Comparison of ENCODE assay signal across 7 mouse cellular contexts in genomic region chr8:109360904-109361303, GRCm38 (mm10).
A peak's percentile ranks its signal among the peaks of the same experiment; 100 is the strongest.
DNase-seq lines count a peak whose midpoint lies in the region; ATAC-seq and TF ChIP-seq lines count a peak whose summit lies in the region.

No protein-coding gene starts in this region.

- 0 out of 2 replicates have a peak, but pooled peaks cover 10% of the 10 kb centered on the region for H3K27me3 ChIP-seq in liver, embryonic 12.5 days (replicated peaks)
- H3K27me3 ChIP-seq in embryonic facial prominence, embryonic 11.5 days (ENCODE audit: control insufficient read depth, insufficient read depth, low read length): no peaks in the 10 kb centered on the region
- no peaks in the 10 kb centered on the region for H3K27me3 ChIP-seq in hindbrain, postnatal 0 days (ENCODE audit: insufficient read depth, low read length)
- H3K27me3 ChIP-seq in midbrain, embryonic 15.5 days (replicated peaks): no peaks in the 10 kb centered on the region

- H3K9ac ChIP-seq in liver, embryonic 12.5 days: no peak overlapping the region
- peak overlapping the region; percentile 37 for H3K9ac ChIP-seq in embryonic facial prominence, embryonic 11.5 days (replicated peaks; ENCODE audit: low read length)
- peak overlapping the region; percentile 39 for H3K9ac ChIP-seq in hindbrain, postnatal 0 days (replicated peaks; ENCODE audit: low read length)
- peak overlapping the region; percentile 46 for H3K9ac ChIP-seq in midbrain, embryonic 15.5 days

- no peaks in the 10 kb centered on the region for H3K36me3 ChIP-seq in liver, embryonic 12.5 days
- H3K36me3 ChIP-seq in embryonic facial prominence, embryonic 11.5 days (replicated peaks; ENCODE audit: control insufficient read depth, insufficient read depth, low read depth, low read length): no peaks in the 10 kb centered on the region
- H3K36me3 ChIP-seq in hindbrain, postnatal 0 days (ENCODE audit: insufficient read depth, low read length): no peaks in the 10 kb centered on the region
- no peaks in the 10 kb centered on the region for H3K36me3 ChIP-seq in midbrain, embryonic 15.5 days (replicated peaks)

- DNase-seq in liver: no peak
- peak; percentile 53 for DNase-seq in embryonic facial prominence, embryonic 11.5 days (ENCODE audit: low spot score)
- peak; percentile 64 for DNase-seq in hindbrain, postnatal 0 days (ENCODE audit: low spot score)
- DNase-seq in gastrocnemius, adult 2 months: no peak
- DNase-seq in lung, adult 2 months: no peak

- ATAC-seq in liver, embryonic 12.5 days: no peak
- 0 out of 2 replicates have a peak, but pooled peaks have one; percentile 58 for ATAC-seq in embryonic facial prominence, embryonic 11.5 days (replicated peaks; ENCODE audit: insufficient number of reproducible peaks, low FRiP score, low TSS enrichment, low read depth)
- ATAC-seq in hindbrain, postnatal 0 days: peak; percentile 43
- ATAC-seq in midbrain, embryonic 15.5 days (replicated peaks): peak; percentile 62

- no peaks in the 10 kb centered on the region for H3K4me1 ChIP-seq in liver, embryonic 12.5 days
- H3K4me1 ChIP-seq in embryonic facial prominence, embryonic 11.5 days (ENCODE audit: control insufficient read depth, insufficient read depth, low read length): peaks cover 5% of the 10 kb centered on the region; the same call in 1 of the 2 replicates
- H3K4me1 ChIP-seq in hindbrain, postnatal 0 days (ENCODE audit: insufficient read depth, low read length): peaks cover 6% of the 10 kb centered on the region
- peaks cover 39% of the 10 kb centered on the region for H3K4me1 ChIP-seq in midbrain, embryonic 15.5 days
- H3K4me1 ChIP-seq in lung, adult 2 months (ENCODE audit: control insufficient read depth, insufficient read depth, low read length): no peaks in the 10 kb centered on the region

- TF ChIP-seq CTCF in hindbrain, postnatal 0 days (IDR thresholded peaks at IDR 0.05; ENCODE audit: low read depth): no peak
- TF ChIP-seq CTCF in gastrocnemius, adult 2 months (IDR thresholded peaks at IDR 0.05): no peak
- TF ChIP-seq CTCF in lung, adult 2 months (IDR thresholded peaks at IDR 0.05; ENCODE audit: insufficient read depth, low read length): no peak

- no peak overlapping the region for H3K27ac ChIP-seq in liver, embryonic 12.5 days
- H3K27ac ChIP-seq in embryonic facial prominence, embryonic 11.5 days (replicated peaks; ENCODE audit: low read depth, low read length): no peak overlapping the region
- H3K27ac ChIP-seq in hindbrain, postnatal 0 days: peak overlapping the region; percentile 82
- H3K27ac ChIP-seq in midbrain, embryonic 15.5 days: peak overlapping the region; percentile 97
- no peak overlapping the region for H3K27ac ChIP-seq in gastrocnemius, adult 2 months

- 28% methylated on average over 16 of the region's 16 CpGs for WGBS in liver, embryonic 12.5 days (ENCODE audit: insufficient replicate concordance)
- WGBS in embryonic facial prominence, embryonic 11.5 days: 18% methylated on average over 16 of the region's 16 CpGs
- 4% methylated on average over 16 of the region's 16 CpGs for WGBS in hindbrain, postnatal 0 days
- WGBS in midbrain, embryonic 15.5 days: 2% methylated on average over 16 of the region's 16 CpGs
- WGBS in lung, adult 2 months: 15% methylated on average over 16 of the region's 16 CpGs

- H3K4me3 ChIP-seq in liver, embryonic 12.5 days: 0 out of 2 replicates have a peak overlapping the region, but pooled peaks have one; percentile 19
- H3K4me3 ChIP-seq in embryonic facial prominence, embryonic 11.5 days (ENCODE audit: low read depth, low read length): 0 out of 2 replicates have a peak overlapping the region, but pooled peaks have one; percentile 19
- H3K4me3 ChIP-seq in hindbrain, postnatal 0 days (ENCODE audit: low read length): peak overlapping the region; percentile 22
- H3K4me3 ChIP-seq in midbrain, embryonic 15.5 days: peak overlapping the region; percentile 26
- H3K4me3 ChIP-seq in gastrocnemius, adult 2 months: no peak overlapping the region
- H3K4me3 ChIP-seq in lung, adult 2 months (replicated peaks; ENCODE audit: extremely low read depth, low read depth, low read length): no peak overlapping the region

- intact Hi-C loops in gastrocnemius, adult 2 months (cut with DNase I): no loop called here

- H3K4me2 ChIP-seq in liver, embryonic 12.5 days: peak overlapping the region; percentile 36; the same call in 1 of the 2 replicates
- peak overlapping the region; percentile 36 for H3K4me2 ChIP-seq in embryonic facial prominence, embryonic 11.5 days (ENCODE audit: low read depth, low read length)
- H3K4me2 ChIP-seq in hindbrain, postnatal 0 days (ENCODE audit: low read depth, low read length): peak overlapping the region; percentile 57
- peak overlapping the region; percentile 56 for H3K4me2 ChIP-seq in midbrain, embryonic 15.5 days

- no peaks in the 10 kb centered on the region for H3K9me3 ChIP-seq in liver, embryonic 12.5 days (replicated peaks)
- H3K9me3 ChIP-seq in embryonic facial prominence, embryonic 11.5 days (replicated peaks; ENCODE audit: control insufficient read depth, low read length): no peaks in the 10 kb centered on the region
- H3K9me3 ChIP-seq in hindbrain, postnatal 0 days (ENCODE audit: low read length): no peaks in the 10 kb centered on the region
- no peaks in the 10 kb centered on the region for H3K9me3 ChIP-seq in midbrain, embryonic 15.5 days

- TF ChIP-seq POLR2A in lung, adult 2 months (IDR thresholded peaks at IDR 0.05; ENCODE audit: borderline replicate concordance, extremely low read depth, low read depth, low read length): no peak

Comparison
In these comparisons a context has a peak if more than half of its experiments do, and no peak if none do; other contexts are left out.
1. H3K27ac ChIP-seq: peak in hindbrain, postnatal 0 days (single experiment) and midbrain, embryonic 15.5 days (single experiment); none in liver, embryonic 12.5 days (single experiment), embryonic facial prominence, embryonic 11.5 days (single experiment) and gastrocnemius, adult 2 months (single experiment).
2. H3K4me3 ChIP-seq: peak in liver, embryonic 12.5 days (single experiment), embryonic facial prominence, embryonic 11.5 days (single experiment), hindbrain, postnatal 0 days (single experiment) and midbrain, embryonic 15.5 days (single experiment); none in gastrocnemius, adult 2 months (single experiment) and lung, adult 2 months (single experiment).
3. DNase-seq: peak in embryonic facial prominence, embryonic 11.5 days (single experiment) and hindbrain, postnatal 0 days (single experiment); none in liver (single experiment), gastrocnemius, adult 2 months (single experiment) and lung, adult 2 months (single experiment).
4. Peak in every context shown above with its lines, with median percentiles within 50 percentile points of each other: H3K4me2 ChIP-seq.